Mouse (Mus musculus): ENCODE results near the gene Prss38.

Prss38 gene

GRCm38 (mm10) chr11:59375475-59375874 is at the start of gene Prss38:
TSS of gene Prss38 (minus strand) at chr11:59375657.
- DNase-seq: no peak

DNA sequence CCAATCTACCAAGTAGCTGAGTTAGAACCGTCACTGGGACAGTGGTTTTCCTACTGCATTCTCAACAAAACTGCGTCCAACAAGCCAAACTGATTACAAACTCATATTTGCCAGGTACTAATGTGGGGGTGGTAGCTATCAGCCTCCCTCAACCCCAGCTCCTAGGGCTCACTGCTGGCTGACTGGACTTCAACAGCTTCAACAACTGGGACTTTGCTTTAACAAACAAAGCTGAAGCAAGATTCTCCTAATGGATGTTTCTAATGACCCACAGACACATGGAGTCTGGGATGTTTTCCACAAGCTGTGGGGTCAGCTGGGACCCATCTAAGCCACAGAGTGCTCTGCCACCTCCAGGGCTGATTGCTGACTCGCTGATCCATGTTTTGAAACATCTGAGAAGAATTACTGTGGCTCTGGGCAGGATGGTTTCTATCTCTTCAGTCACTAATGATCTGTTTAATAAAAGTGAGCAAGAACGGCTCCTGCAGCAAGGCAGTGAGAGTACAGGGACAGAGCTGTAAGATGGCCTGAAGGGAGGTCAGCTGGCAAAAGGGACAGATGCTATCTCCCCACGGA is 47.6 kb upstream of the Prss38 start:
- DNase-seq: no peak

DNA sequence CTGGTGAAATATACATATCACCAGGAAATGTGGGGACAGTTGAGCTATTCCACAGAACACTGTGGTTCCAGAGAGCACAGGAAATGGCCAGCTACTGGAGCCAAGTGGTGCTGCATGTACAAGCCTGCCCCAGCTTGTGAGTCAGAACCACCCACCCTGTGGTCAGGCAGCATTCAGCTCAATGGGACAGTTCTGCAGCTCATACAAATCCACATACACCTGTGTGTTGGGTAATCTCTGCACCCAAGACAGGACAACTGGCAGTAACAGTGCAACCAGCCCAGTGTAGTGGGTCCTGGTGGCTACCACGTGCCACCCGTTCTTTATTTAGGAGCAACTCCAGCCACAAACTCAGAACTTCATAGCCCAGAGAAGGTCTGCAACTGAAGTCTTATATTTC is 46.5 kb upstream of the Prss38 start:
- DNase-seq: no peak

DNA sequence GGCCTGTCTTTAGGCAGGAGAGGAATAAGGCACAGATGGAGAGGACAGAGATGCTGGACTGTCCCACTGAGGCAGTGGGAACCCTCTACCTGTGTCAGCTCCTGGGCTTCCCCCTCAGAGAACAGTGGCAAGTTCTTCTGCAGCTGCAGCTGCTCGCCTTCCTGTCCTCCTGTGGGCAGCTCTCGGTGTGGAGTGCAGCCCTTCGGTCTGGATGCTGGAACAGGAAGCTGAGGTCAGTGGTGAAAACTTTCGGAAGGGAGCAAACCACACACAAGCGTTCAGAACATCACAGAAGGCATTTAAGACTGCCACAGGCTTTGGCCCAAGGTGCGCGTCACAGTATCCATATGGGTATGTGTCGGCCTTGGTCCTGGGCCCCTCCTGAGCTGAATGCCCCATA is 46.0 kb upstream of the Prss38 start:
- no peak for DNase-seq

DNA sequence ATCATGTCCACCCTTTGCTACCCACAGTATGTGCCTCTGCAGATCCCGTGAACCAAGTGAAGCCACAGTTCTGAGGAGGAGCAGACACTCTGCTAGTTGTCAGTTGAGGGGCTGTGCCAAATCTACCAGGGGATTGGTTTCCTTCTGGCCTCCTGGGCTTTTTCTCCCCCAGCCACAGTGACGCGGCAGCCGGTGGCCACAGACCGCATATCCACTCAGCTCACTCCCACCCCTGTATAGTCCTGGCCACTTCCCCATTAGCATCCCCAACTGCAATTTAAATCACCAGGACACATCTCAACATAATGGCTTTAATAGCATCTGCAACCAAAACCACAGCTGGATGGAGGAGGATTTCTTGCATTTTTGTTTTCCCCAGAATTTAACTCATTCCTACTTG is 43.3 kb upstream of the Prss38 start:
- no peak for DNase-seq

DNA sequence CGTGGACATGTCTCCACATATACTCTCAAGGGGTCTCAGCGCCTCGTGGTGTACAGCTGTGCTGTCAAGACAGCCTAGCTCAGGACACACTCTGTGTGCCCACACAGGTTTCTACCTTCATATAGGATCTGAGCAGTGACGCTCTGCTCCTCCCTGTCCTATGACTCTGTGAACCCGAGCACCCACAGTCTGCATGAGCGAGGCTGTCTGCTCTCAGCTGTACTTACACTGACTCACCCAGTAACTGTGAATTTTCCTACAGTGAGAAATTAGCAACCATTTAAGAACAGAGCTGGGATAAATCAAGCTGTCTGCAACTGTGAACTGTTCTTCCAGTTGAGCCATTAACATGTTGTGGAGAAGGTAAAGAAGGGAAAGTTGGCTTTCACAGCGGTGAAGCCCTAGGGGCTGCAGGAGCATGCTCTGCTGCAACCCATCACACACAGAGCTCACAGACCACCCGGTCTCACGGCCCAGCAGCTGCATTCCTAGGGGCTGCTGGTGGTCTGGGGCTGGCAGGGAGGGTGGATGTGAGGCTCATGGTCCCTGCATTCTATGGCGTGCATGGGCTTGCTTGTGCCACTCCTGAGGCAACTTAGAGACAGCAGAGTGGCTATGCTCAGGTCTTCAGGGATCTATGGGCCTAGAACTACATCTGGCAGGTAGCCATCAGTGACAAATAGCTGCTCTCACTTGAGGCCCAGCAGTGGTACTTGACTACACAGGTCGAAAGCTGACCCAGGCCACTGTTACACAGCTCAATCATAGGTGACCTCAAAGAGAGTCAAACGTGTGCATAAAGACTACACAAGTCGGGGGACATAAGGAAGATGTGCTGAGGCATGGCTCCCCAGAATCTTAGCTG is 37.8 kb upstream of the Prss38 start:
- no peak for DNase-seq

GRCm38 (mm10) chr11:59412058-59412457 is 36.6 kb upstream of the Prss38 start:
- DNase-seq: no peak

- no peak for DNase-seq
Observed at GRCm38 (mm10) chr11:59410851-59411250, 35.4 kb upstream of the Prss38 start.

GRCm38 (mm10) chr11:59405761-59406160 is 30.3 kb upstream of the Prss38 start:
- DNase-seq: no peak

- no peak for DNase-seq
Observed at GRCm38 (mm10) chr11:59400876-59401275, 25.4 kb upstream of the Prss38 start.

- DNase-seq: no peak
Observed at GRCm38 (mm10) chr11:59399830-59400229, 24.4 kb upstream of the Prss38 start.

DNA sequence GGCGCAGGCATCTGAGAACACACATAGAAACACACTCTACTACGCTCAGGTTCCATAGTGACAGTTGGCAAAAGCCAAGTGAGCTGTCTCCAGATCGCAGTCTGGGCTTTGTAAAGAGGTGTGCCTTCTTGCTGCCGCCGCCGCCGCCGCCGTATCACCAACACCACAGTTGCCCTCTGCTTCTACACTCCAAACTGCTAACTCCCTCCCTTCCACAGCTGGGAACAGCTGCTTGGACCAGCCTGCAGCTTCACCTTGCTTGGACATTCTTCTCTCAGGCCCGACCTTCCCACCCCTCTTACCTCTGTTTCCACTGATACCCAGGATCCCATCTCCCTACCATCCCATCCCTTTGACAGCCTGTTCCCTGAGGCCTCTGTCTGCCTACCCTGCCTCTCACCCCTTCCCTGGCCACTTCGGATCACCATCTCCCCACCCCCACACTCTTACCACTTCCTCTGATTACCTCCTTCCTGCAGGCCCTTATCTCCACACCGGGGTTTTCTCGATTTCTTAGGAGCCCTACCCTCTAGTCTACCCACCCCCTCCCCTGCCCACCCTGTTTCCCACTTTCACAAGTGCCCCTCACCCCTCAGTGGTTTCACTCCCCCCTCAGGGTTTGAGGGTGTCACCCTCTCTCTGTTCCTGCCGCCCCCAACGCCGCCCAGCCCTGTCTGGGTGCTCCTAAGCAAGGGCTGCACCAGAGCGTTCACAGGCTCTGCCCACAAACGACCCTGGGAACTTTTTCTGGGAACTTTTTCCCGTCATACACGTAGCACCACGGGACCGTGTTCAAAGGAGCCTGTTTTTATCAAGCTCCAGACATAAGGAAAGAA is 22.3 kb upstream of the Prss38 start:
- no peak for DNase-seq

GRCm38 (mm10) chr11:59394451-59394850 is 19.0 kb upstream of the Prss38 start:
- DNase-seq: no peak

DNA sequence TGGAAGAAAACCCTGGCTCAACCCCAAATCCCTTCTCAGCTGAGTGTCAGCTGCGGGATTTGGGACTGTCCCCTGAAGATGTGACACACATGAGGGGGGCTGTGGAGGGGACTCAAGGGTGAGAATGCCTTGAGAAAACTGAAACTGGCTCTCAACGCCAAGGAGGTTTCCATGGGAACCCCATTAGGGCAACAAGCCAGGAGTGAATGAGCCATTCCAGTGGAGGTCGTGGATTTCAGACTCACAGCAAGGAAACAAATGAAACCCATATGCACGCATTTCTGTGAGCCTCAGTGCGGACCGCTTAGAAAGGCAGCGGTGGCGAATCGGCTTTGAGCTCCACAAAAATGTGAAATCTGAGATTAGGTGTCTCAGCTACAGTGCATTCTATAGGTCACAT is 18.1 kb upstream of the Prss38 start:
- no peak for DNase-seq

- DNase-seq: no peak
Observed at GRCm38 (mm10) chr11:59392300-59392699, 16.8 kb upstream of the Prss38 start.

DNA sequence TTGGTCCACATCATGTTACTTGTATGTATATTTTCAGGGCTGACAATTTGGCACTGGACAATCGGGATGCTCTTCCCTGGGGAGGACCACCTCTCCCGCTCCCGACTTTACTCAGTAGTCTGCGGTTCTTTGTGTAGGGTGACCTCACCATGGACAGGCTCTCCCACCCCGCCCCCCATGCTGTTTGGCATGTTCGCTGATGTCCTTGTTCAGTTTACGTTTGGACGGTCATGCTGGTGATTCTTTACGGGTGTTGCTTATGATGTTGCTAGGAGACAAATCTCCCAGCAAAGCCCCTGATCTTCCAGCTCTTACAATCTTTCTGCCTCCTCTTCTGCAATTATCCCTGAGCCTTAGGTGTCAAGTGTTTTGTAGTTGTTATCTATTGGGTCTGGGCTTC is 15.0 kb upstream of the Prss38 start:
- no peak for DNase-seq

- no peak for DNase-seq
Observed at GRCm38 (mm10) chr11:59389617-59390016, 14.2 kb upstream of the Prss38 start.

- no peak for DNase-seq
Observed at GRCm38 (mm10) chr11:59388806-59389205, 13.3 kb upstream of the Prss38 start.

DNA sequence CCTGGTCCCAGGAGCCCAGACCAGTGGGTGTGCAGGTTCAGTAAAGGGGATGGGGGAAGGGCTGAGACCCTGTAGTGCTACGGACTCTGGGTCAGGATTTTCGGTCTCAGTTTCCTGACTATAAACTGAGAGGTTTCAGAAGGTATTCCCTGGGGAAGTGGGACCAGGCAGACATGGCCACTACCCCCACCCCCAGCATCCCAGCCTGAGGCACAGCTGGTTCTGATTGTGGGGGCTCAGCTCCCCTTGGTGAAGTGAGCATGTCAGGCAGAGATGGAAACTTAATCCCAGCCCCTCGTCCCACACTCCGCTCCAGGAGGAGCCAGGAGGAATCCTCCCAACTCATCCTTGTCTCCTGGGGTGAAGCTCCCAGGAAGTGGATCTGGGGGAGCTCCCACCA is 12.0 kb upstream of the Prss38 start:
- no peak for DNase-seq

GRCm38 (mm10) chr11:59385123-59385522 is 9.7 kb upstream of the Prss38 start:
- no peak for DNase-seq

GRCm38 (mm10) chr11:59384441-59384959 is 9.0 kb upstream of the Prss38 start:
- no peak for DNase-seq

GRCm38 (mm10) chr11:59379547-59379946 is 4.1 kb upstream of the Prss38 start:
- no peak for DNase-seq

DNA sequence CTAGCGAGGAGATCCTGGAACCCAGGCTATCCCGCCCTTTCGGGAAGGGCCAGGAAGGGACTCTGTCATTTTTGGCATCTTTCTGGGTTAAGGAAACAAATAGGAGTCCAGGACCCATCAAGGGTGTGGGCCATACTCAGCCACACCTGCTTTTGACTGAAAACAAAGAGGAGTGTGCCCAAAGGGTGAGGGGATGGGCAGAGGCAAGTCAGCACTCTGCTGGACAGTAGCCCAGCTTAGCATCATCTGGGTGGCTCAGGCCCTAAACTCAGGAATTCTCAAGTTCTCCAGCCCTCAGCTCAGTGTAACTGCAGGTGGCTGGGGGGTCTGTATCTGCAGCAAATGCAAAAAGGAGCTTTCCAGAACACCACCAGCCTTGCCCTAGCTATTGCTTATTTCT is 2.5 kb upstream of the Prss38 start:
- DNase-seq: no peak

- no peak for DNase-seq
Observed at GRCm38 (mm10) chr11:59369848-59370247, 5.6 kb downstream of the Prss38 start.
